Mouse (Mus musculus) erythroid progenitor cell, adult 5-6 weeks (primary cell): ENCODE data around the gene Tas2r119. TPM values are rescaled to one million over a fixed set of nuclear protein-coding genes. Genes with fewer than 3 reads are reported as not detected.
"Not testable (repeated sequence)": the region's sequence is repeated elsewhere in the genome, so short reads cannot be mapped to it uniquely, and the experiment has no call there.

ENCODE experiments used
- ATAC-seq: replicated peaks from 2 replicates; pipeline ENCODE4 v1.8.0; 2016; ENCODE audit warnings: moderate number of reproducible peaks, mild to moderate bottlenecking, moderate TSS enrichment, inconsistent platforms; ENCODE audit not compliant: poor library complexity, low FRiP score, severe bottlenecking
- total RNA-seq, 2 experiments: library from RNA; stranded (forward) in 1 of 2; stranded (reverse) in 1 of 2; fragments of 150-400 nt in 1 of 2; fragments of 186-747, 209-891 nt in 1 of 2; gene quantifications; 2 replicates each; pipeline versions ENCODE4 v1.2.3 to v1.2.4; 2015 to 2017; ENCODE audit warnings: low replicate concordance in 2 of 2

Tas2r119 gene
- total RNA-seq, 2 experiments from 2014 or later = not detected

DNA sequence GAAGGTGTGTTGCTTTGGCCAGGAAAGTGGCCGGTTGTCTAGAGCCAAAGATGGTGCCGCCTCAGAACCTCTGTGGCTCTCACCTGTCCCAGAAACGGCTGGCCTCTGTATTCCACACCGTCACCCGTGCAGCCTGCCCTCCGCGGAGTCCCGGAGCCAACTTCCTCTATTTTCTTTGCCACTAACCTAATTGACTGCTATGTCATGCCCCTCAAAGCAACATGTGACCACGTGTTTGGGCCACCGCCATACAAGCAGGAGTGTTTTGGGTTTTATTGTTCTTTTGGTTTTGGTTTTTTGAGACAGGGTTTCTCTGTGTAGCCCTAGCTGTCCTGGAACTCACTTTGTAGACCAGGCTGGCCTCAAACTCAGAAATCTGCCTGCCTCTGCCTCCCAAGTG lies 37.6 kb downstream of the Tas2r119 start:
- not testable (repeated sequence) for ATAC-seq

DNA sequence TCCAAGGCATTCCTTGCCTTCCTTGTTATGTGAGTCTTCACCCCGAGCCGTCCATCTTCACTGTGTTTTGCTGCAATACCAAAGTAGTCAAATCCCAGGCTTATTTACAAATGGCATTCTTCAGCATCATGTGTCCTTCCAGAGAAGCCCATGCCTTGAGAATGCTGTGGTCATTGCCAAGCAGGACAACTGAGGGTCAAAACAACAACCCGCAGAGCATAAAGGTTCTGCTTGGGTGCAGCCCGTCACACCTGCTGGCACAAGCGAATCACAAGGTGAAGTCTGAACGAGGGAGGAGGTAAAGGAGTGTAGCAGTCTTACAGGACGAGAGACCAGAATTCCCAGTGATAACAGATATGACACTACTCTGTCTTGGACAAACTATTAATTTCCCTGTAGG lies 45.9 kb downstream of the Tas2r119 start:
- ATAC-seq = no peak

DNA sequence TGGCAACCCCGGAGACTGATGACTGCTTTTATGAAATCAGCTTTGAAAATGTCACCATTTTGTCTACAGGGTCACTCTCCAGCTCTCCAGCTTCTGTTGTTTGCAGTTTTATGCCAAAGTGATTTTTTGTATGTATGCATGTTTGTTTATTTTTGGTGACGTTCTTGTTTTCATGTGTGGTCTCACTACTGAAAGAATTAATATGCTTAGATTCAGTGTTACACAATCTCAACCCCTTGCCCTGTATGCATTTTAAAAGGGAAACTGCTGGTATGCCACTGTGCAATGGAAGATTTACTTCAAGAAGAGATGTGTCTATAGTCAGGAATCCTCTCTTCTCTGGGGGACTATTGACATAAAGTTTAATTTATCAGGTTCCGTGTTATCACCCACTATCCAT lies 48.3 kb downstream of the Tas2r119 start:
- no peak for ATAC-seq

DNA sequence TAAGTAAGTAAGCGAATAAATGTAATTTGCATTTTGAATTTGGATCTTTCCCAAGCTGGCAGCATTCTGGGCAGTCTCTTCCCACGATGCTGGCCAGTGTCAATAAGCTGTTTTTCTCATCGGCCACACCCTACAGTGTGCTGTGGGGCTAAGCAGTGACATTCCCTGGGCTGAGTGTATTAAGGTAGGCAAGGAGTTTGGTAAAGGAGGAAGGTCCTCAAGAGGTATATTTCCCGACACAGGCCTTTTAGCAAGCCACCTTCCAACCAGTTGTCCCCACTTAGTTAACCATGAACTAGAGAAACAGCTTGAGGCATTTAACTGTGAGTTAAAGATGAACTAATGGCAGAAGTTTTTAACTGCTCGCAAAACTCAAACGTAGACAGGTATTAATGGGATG lies 49.3 kb downstream of the Tas2r119 start:
- ATAC-seq = no peak

DNA sequence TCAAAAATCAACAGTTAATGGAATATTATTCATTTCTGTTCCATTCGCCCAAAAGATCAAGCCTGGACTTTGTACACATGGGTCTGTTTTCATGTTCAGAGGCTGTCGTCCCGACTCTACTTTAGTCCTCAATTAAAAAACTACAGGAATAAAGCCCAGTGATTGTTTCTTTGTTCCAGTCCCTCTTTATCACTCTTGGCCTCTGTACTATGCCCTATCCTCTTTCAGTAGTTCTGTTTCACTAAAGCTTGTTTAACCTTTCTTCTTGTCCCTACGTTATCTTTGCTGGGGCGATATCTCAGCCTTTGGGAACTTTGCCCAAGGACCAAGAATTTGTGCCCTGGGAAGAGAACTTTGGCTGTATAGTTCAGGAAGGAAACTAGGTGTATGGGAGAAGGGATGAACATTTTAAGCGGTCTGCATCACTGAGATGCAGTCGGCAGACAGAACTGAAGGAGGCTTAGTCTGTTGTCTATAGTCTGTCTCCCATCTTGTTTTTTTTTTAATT lies 49.9 kb downstream of the Tas2r119 start:
- no peak for ATAC-seq

Other genes starting within 250 kb of the Tas2r119 start
- not detected in 2 replicates for gene Sema5a, start 67.5 kb downstream of the Tas2r119 start, total RNA-seq (2015; ENCODE audit: low replicate concordance)
- not detected in 2 replicates for gene Sema5a, start 67.5 kb downstream of the Tas2r119 start, total RNA-seq (2017; ENCODE audit: low replicate concordance)